Mouse (Mus musculus) mouse trophoblast stem cell (cell line): ENCODE results near the gene Prkab1.

Source experiments
- in situ Hi-C, 2 experiments: fragments of 300-500 bp; cut with MseI, MboI; formaldehyde crosslinking; loops; 2 replicates in 1 of 2; 3 replicates in 1 of 2; pipeline ENCODE4 v1.15.1; 2025

The Prkab1 gene

DNA sequence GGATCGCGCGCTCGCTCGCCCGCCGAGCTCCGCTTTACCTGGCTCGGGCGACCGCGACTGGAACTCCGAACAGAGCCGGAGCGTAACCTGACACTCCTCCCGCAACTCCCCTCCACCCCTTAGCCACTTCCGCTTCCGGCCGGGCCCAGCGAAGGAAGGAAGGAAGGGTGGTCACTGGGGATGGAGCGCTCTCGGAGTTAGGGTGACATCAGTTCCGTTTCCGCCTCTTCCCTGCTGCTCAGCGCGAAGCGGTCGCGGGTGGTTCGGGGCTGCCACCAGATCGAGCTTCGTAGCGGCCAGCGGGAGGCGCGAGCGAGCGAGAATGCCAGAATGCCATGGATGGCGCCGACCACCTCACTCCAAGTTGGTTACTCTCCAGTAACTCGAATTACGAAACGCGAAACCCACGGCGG is at the start of gene Prkab1:
Gene Prkab1 (minus strand): TSS at position 182 of the 413 bp plus-strand sequence.
- in situ Hi-C loops: no loop called here

- in situ Hi-C loops: no loop called here
Measured at GRCm38 (mm10) chr5:116069618-116070017, 45.3 kb upstream of the Prkab1 start.

DNA sequence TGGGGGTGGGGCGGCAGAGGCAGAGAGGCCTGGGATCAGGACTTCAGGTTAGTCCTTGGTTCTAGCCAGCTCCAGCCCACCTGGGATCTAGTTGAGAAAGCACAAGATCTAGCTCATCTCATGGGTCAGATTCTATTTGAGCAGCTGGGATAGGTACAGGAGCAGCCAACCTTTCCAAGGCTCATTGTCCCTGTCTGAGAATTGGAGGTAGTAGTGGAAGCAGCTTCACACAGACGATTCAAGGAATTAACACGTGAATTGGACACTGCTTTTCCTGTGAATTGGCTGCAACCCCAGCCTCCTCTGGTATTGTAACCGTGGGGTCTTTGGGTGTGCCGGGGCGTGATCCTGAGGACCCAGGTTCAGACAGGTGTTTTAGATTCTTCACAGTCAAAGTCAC is 28.5 kb upstream of the Prkab1 start:
- in situ Hi-C loops: no loop called here

GRCm38 (mm10) chr5:116052171-116052570 is 27.9 kb upstream of the Prkab1 start:
- in situ Hi-C loops: no loop called here

GRCm38 (mm10) chr5:116049821-116050220 is 25.5 kb upstream of the Prkab1 start:
- in situ Hi-C loops: no loop called here

DNA sequence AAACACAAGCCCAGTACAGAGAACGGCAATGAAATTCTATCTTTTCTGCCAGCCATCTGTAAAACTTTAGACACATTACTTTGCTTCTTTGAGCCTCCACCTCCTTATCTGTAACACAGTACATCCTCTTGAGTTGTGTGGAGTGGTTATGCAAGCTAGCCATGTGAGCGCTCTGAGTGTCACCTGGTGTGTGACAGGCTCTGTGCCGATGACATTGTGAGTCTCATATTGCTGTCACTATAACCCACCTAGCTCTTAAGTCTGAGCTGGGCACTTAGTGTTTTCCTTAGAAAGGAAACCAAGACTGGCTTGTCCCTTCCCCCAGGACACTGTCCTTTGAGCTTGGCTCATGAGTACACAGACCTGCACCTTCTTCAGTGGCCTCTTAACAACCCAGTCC is 24.0 kb upstream of the Prkab1 start:
- in situ Hi-C loops: no loop called here

- in situ Hi-C loops: no loop called here
Measured at GRCm38 (mm10) chr5:116046246-116046645, 21.9 kb upstream of the Prkab1 start.

DNA sequence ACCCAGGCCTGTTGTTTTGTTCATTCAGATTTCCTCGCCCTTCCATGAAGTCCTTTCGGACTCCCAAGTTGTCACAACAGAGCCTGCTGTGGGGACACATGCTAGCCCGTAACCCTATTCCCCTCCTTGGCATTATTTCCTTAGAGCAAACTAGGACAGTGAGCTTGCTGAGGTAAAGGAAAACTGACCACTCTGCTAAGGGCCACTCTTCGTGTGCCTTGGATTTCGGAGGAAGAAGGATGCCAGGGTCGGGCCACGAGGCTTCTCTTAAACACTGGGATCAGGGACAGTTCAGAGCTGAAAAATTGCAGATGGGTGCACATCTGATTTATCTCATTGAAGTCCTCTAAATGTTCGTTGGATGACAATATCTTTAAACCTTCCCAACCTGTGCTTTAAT is 21.3 kb upstream of the Prkab1 start:
- in situ Hi-C loops: no loop called here

DNA sequence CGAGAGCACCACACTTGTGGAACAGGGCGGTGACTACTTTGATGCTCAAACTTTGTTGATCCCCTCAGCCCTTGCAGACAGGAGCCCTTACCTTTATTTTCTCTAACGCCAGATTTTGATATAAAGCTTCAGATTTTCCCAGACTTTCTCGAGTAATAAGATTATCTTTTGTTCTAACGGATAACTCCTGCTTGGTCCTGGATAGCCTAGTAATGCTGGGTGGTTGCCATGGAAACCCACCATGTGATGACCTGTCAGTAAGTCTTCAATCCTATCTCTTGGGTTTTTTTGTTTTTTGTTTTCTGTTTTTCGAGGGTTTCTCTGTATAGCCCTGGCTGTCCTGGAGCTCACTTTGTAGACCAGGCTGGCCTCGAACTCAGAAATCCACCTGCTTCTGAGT is 17.9 kb upstream of the Prkab1 start:
- in situ Hi-C loops: no loop called here

GRCm38 (mm10) chr5:116039706-116040105 is 15.4 kb upstream of the Prkab1 start:
- in situ Hi-C loops: no loop called here

DNA sequence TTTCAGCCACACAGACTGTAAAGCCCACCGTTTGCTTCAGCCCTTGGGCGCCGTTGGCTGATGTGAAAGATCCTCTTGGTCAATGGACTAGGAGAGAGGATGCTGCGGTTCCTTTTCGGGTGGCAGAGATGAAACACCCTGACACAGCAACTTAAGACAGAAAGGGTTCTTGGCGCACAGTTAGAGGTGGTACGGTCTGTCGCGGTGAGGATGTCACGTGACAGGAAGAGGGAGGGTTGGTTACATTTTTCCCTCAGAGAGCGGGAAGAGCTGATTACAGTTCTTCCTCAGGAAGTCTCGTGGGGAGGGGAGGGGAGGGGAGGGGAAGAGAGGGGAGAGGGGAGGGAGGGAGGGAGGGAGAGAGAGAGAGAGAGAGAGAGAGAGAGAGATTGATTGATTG is 13.4 kb upstream of the Prkab1 start:
- in situ Hi-C loops: no loop called here

DNA sequence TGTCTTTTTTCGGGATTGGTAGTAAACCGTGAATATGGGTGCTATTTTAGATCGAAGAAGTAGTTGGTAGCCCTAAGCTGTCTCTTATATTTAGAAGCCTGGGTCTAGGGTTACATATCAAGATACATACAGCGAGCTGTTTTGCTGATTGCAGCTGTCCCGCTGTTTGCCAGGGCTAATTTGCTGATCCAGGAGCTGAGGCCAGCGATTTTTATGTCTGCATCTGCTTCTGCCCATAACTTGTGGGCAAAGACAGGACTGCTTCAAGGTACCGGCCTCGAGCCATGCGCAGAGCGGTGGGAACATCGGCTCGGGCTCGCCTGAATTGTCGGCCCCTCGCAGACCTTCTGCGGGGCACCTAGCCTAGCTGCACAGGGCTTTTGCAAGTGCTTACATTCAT is 12.2 kb upstream of the Prkab1 start:
- in situ Hi-C loops: no loop called here

GRCm38 (mm10) chr5:116031190-116031577 is 6.9 kb upstream of the Prkab1 start:
- in situ Hi-C loops: no loop called here

DNA sequence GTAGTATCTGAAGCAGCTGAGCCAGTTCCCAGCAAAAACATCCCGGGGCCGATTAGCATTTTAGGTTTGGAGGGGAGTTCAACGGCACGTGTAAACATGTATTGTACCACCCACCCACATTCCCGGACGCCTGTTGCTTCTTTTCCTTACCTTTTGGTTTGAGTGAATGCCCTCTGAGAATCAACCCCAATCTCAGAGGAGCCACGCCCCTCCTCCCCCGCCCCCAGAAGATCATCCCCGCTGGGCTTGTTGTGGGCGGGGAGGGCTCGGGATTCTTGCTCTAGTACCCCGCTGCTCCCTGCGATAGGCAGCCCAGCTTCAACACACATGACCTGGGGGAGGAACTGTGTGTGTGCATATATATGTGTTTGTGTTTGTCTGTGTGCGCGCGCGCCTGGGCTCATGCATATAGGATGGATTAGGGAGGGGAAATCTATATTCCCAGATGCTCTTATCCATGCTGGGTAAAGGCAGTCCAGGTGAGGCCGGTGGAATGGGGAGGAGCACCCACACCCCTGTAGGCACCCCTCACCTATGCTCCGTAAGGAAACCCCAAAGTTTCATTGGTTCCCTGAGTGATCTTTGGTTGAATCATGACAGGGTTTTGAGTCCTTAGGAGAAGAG is 6.4 kb upstream of the Prkab1 start:
- in situ Hi-C loops: no loop called here

DNA sequence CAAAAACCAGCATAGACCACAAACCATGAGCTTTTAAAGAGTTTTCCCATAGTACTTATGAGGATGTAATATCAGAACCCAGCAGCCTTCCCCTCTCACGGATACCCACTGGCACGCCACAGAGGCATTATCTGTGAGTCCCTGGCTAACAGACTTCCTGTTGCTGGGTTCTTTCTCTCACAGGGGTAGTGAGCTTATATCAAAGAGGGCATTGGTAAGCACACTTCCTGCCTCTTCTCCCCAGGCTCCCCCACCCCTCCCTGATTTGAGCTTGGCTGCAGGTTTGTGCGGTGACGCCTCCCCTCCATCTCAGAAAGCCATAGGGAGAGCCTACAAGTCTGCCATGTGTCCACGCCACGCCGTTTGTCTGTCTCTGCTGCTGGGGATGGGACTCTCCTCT is 4.8 kb upstream of the Prkab1 start:
- in situ Hi-C loops: no loop called here

DNA sequence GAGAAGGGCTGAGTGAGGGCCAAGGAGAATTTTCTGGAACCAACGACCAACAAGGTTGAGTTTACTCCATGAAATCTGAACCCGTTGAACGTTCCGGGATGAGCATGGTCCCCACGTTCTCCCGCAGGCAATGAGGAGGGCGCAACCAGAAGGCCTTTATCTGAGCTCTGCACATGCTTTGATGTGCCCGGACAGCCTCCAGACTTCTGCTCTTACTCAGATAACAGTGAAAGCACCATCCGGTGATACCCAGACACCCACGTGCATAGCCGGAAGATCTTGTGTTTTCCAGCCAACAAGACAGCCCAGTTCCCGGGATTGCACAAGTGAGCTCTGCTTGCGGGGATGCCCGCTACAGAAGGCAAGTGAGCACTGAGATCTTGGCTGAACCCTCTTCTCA is 2.3 kb upstream of the Prkab1 start:
- in situ Hi-C loops: no loop called here

GRCm38 (mm10) chr5:116026107-116026506 is 1.8 kb upstream of the Prkab1 start:
- in situ Hi-C loops: no loop called here

DNA sequence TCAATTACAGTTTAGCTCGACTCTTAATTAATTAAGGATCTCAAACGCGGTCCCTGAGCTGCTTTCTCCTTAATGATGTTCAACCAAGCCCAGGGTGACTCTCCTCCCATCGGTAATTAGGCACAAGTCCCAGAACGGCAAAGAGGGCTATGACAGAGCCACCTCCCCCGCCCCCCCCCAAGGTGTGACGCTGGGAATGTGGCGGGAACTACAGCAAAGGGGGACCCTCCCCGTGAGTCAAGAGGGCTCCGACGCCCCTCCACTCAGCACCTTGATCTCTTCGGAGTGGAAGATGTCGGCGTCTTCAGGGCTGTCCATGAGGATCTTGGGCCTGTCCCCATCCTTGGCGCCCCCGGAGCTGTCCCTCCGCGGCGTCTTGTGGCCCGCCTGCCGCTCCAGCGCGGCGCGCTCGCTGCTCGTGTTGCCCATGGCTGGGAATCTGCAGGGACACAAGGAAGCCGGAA is 455 bp downstream of the Prkab1 start:
- in situ Hi-C loops: no loop called here

- in situ Hi-C loops: no loop called here
Measured at GRCm38 (mm10) chr5:116023251-116023661, 1.1 kb downstream of the Prkab1 start.

GRCm38 (mm10) chr5:116022658-116023200 is 1.6 kb downstream of the Prkab1 start:
- in situ Hi-C loops: no loop called here

GRCm38 (mm10) chr5:116022131-116022530 is 2.2 kb downstream of the Prkab1 start:
- in situ Hi-C loops: no loop called here

DNA sequence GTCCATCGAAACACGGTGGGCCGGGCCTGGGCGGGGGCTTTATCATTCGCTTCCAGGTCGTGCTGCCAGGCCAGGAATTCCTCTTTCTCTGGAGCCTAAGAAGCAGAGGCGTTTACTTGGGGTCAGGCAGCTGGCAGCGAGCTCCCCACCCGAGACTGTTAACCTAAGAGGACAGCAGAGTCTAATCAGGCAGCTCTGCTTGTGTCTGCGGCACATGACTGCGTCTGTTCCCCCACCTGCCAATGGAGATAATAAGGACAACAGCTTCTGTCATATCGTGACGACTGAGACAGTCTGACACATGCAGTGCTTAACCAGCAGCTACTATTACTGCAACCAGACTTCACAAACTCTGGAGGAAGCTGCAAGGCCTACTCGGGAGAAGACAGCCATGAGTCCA is 2.8 kb downstream of the Prkab1 start:
- in situ Hi-C loops: no loop called here

GRCm38 (mm10) chr5:116019371-116019770 is 4.9 kb downstream of the Prkab1 start:
- in situ Hi-C loops: no loop called here

- in situ Hi-C loops: no loop called here
Measured at GRCm38 (mm10) chr5:116018784-116019183, 5.5 kb downstream of the Prkab1 start.
